Mouse (Mus musculus) right cerebral cortex, postnatal 10 days (tissue): Measurements from ENCODE around the gene Oasl2.
A peak's percentile ranks its signal among the peaks of the same experiment; 100 is the strongest.
"Not testable (repeated sequence)": the region's sequence is repeated elsewhere in the genome, so short reads cannot be mapped to it uniquely, and the experiment has no call there.

Experiments used
- DNase-seq, 2 experiments: peaks; one replicate each; pipeline ENCODE4 v3.0.0; 2021; ENCODE audit warnings: low spot score in 2 of 2

Oasl2 gene

DNA sequence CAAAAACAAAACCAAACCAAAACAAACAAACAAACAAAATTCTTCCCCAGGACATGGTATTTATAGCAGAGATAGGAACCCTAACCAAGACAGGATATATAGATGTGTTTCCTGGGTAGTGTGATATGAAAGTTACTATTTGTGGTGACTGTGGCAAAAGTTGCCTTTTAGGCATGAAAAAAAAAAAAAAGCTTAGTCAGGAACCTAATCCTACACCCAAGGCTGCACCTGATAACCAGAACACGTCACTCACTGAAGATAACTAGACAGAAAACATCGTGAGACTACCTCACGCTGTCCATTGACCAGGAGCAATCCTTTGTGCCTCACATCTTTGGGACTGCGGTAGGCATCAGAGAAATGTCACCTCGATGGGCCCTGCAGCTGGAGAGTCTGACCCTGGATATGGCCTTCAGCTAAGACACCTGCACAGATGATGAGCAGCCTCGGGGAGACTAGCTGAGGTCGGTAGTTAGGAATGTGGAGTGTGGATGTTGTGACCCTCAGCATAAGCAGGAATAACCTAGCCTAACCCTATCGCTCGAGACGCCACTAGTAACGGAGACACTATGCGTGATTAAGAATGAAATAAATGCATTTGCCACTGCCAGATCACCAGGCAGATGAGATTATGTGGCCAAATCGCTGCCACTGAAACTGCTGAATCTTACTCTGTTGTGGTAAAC, at the start of gene Oasl2:
Gene Oasl2, plus strand, starts transcription at position 249 of the 686 bp plus-strand sequence.
- DNase-seq, result no peak

DNA sequence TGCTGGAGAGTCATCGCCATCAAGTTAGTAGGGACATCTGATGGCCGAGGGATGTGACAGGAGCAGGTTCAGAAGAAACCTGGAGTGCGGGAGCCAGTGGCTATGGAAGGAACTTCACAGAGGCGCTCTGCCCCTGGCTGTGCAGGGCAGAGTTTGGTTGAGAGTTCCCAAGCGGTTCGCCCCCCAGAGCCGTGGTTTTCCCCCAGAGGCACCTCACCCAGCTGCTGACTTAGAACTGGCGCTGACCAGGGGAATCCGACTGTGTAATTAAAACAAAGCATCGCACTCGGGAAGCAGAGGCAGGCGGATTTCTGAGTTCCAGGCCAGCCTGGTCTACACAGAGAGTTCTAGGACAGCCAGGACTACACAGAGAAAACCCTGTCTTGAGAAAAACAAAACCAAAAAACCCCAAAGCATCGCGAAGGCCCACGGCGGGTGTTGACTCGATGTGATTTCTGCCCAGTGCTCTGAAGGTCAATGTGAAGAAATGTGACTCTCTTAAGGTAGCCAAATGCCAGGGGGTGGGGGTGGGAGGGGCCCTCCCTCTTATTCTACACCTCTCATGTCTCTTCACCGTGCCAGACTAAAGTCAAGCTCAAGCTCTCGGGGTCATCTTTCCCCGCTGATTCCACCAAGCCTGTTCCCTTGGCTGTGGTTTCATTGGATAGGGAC, 45.0 kb upstream of the Oasl2 start:
- DNase-seq, result no peak

DNA sequence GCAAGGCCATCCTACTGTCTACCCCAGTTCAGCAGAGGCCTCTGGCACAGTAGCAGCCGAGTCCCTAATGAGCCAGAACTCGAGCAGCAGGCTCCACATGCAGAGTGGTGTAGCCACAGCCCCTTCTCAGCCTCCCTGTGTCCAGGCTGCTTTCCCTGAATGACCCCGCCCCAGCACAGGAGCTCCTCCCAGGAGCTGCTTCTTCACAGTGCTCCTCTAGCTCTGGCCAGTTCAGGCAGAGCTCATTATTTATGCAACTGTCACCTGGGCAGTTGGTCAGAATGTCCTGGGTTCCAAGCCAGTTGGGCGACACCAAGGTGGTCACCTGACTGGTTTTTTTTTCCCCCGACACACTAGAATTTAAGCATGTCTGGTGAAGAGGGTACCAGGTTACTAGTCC, 43.4 kb upstream of the Oasl2 start, which contains the start of gene 4930519G04Rik:
Gene 4930519G04Rik, plus strand, starts transcription at position 301 of the 400 bp plus-strand sequence.
- not testable (repeated sequence) for DNase-seq

DNA sequence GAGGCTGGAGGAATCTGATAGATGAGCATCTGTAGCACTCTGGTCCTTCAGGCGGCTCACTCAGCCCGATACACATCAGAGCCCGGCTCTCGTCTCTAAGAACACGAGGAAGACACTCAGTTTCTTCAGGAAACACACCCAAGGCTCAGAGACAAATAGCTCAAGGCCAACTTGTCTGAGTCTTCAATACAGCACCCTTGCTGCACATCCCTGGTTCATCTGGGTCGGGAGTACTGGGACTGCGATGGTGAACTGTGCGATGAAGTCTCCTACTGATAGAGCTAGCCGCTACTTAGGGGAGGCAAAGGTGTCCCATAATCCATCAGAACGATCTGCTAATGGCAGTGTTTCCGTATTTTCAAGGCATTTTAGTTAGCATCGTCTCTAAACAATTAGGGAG, 38.2 kb upstream of the Oasl2 start, which contains the start of gene Gm9936:
Gene Gm9936, minus strand, starts transcription at position 101 of the 400 bp plus-strand sequence.
- DNase-seq, result no peak

DNA sequence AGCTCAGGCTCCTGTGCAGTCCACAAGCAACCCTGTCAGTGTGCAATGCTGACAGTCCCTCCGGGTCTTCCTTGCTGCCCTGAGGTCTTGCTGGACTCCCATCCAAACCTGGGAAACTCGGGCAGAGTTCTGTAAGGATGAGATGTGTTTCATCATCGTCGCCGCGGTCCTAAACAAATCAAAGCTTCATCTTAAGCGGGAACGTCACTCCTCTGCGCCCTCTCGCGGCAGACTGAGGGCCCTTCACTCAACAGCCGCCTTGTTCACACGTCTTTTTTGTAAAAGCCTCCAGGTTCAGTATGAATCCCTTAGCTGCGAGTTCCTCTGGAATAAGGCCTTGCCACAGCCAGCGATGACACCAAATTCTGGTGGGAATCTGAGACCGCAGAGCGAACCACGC, 37.5 kb upstream of the Oasl2 start:
- peak; percentile 80 to 86 for DNase-seq

DNA sequence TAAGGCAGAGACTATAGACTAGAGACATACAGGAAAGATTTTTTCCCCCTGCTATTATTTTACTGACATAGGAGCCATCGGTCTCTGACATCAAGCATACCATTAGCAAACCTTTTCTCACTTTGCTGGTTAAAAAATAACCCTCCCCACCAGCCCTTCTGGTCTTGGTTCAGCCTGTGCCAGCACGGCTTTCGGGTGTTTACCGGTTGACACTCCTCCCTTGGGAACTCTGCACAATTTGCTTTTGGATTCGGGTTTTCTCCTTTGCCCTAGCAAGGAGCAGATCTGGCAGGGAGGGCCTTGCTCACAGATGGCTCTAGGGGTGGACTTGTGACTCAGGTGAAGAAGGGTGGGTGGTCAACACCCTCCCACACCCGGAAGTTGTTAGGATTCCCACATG, 35.0 kb upstream of the Oasl2 start:
- no peak for DNase-seq

DNA sequence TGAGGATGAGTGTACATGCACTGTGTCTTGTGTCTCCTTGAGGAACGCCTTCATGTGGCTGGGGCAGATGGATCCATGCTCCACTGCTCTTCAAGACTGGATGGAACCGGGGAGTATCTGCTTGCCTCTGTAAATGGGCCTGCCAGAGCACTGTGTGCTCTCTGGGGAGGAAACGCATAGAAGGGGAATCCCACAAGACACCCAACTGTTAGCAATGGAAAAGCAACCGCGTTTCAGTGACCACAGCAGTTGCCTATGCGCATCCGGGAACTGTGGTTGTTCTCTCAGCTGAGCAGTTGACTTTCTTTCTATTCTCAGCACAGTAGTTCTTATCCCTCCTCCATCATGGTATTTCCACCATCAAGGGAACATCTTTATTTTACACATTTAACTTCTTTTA, 31.9 kb upstream of the Oasl2 start:
- no peak for DNase-seq

DNA sequence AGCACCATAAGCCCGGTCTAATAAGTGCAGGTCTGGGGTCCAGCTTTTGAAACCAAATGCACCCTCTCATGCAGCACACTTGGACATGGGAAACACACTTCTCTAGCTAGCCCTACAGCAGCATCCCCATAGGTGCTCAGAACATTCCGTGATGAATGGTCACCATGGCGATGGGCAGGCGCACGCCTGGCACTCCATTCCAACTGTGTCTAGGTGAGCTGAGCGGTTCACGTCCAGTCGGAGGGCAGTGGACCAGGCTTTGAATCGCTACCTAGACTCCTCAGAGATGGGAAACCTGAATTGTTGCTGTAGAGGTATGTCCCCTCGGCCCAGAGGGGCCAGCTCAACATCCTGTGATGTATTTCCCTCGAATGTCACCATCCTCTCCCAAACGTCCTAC, 31.5 kb upstream of the Oasl2 start:
- no peak for DNase-seq

DNA sequence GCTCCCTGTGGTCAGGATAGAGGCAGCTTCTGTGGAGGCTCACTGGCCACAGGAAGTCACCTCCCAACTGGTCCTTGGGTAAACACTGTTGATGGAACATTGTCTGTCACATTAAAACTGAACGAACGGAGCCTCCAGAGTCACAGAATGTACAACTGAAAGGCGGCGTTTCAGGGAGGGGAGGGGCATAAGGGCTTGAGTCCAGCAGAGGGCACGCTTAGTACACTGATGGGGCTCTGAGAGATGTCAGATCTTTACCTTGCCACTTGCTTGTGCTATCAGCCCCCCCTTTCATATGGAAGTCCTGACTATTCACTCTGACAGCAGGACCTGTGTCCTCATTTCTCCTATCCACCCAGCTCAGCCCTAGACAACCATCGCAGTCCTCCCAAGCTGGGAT, 20.9 kb upstream of the Oasl2 start:
- DNase-seq, result no peak

DNA sequence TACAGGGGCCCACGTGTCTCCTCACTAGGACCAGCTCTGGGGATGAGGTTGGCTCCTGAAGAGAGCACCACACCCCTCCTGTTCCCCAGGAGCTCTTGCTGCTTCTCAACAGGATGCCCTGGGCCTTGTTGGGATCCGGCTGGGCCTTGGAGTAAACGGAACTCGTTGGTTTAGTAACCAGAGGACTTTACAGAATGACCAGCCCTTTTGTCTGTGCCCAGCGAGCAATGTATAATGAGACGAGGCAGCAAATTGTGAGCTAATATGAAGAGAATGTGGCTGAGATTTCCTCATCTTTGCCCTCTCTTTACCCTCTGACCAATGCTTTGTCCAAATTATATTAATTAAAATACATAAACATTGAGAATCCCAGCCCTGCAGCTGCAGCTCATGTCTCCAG, 20.4 kb upstream of the Oasl2 start:
- DNase-seq, result no peak

DNA sequence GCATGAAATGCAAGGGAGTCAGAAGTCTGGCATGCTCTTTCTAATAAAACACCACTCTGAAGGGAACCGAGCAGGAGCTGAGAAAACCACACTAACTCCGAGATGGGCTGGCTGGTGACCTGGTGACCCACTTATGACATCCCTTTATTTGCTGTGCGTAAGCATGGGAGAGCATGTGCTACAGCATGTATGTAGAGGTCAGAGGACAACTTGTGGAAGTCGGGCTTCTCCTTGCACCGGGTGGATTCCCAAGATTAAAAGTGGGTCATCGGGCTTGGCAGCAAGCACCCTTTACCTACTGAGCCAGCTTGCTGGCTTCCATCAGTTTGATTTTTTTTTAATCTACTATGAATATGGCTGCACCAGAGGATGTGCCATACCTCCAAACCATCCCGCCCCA, 19.2 kb upstream of the Oasl2 start:
- no peak for DNase-seq

DNA sequence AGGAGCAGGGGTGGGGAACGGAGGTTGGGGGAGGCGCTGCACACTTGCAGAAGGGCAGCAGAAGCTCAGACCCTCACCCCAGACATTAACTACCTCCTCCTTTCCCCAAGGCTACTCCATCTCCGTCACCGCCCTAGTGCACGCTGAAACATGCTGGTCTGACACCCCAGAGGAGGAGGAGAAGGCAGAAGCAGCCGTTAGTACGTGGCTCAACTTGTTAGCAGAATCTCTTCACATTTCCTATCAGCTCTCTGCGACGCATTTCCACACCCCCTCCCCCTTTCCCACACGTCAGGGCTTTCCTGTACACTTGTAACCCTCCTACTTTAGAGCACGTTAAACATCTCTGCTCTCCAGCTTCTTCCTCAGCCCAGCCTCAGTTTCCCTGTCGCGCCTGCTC, 17.3 kb upstream of the Oasl2 start:
- DNase-seq, result no peak

DNA sequence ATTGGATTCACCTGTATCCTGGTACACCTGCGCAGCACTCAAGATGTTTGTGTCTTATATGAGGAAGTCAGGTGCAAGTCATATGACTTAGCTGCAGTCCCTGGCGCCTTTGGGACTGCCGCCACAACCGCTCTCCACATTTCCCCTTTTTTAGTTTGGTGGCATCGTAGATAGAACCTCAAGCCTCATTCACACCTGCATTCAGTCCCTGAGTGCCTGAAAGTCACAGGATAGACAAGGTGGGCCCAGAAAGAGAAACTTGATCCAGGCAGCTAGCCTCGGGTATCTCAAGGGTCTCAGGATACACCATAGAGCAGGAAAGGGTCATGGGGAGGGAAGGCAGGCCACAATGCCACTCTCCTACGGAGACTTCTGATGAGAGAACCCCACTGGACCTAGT, 14.4 kb upstream of the Oasl2 start:
- not testable (repeated sequence) for DNase-seq

DNA sequence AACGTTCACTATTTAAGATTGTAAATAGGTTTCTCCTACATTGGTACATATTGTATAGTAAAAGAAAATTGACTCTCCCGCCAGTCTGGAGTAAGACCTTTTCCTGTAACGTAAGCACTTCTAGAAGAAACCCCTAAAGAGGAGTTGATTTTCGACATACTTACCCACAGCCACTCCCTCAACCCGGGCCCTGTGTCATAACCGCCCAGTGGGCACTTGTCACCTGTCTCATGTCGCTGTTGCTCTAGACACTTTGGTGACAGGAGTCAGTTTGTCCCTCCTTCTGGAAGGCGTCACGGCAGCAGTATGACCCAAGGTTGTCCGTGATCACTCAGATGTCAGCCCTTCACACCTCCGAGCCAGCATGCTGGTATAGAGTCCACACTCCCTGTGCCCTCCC, 13.7 kb upstream of the Oasl2 start:
- DNase-seq, result no peak

DNA sequence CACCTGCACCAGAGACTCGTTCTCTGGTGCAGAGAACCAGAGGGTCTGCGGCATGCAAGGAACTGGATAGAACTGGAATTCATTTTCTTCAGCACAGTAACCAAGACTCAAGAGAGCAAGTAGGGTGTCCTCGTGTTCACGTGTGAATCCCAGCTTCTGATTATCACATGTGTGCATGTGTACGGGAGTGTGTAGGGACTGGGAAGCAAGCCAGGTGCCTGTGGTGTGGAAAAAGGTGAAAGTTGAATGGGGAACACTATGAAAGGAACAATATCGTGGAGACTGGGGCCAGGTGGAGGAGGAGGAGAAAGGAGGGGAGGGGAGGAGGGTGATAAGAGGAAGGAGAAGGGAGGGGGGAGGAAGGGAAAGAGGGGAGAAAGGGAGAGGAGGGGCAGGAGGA, 9.9 kb upstream of the Oasl2 start:
- no peak for DNase-seq

DNA sequence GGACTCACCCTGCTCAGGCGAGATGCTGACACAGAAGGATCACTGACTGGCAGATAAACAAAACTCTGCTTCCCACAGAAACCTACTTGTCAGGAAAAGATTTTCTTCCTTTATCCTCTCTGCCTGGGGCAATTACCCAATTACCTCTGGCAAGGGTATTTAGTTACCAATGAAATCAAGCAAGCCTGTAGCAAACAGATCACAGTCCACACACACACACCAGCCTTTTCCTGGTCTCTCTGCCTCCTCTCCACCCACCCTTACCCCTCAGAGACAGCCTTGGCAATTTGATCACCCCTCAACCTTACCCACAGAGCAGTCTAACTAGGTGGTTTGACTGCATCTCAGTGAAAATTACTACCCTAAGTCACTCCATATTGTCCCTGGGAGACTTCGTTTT, 7.7 kb upstream of the Oasl2 start:
- no peak for DNase-seq

DNA sequence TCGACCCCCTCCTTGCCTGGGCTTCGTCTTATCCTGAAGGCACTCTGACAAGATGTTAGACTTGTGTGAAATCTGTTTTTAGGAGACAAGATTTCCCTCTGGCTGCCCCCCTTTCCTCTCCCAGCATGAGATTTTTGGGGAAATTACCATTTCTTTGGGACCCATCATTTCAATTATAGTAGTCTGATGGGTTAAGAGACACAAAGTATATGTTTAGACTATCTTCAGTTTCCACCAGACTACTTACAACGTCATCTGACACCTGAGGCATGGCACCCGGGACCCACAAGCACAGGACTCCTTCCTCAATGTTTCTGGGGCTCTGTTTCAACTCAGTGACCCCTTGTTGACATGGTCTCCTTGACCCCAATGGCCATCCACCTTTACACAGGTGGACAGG, 1.2 kb upstream of the Oasl2 start:
- DNase-seq, result no peak

DNA sequence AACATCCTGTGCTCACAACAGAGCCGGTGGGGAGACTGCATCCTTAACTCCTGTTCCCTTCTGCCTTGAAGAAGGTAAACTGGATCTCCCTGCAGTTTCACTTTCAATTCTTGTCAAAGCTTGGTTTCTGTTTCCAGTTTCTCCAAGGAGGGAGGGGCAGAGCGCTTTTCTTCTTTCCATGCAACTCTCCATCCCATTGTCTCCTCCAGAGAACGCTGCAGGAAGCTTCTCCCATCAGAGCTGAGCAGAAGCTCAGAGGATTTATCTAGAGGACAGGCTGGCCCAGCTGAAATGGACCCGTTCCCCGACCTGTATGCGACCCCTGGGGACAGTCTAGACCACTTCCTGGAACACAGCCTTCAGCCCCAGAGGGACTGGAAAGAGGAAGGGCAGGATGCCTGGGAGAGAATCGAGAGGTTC, 648 bp downstream of the Oasl2 start:
- DNase-seq, result no peak

DNA sequence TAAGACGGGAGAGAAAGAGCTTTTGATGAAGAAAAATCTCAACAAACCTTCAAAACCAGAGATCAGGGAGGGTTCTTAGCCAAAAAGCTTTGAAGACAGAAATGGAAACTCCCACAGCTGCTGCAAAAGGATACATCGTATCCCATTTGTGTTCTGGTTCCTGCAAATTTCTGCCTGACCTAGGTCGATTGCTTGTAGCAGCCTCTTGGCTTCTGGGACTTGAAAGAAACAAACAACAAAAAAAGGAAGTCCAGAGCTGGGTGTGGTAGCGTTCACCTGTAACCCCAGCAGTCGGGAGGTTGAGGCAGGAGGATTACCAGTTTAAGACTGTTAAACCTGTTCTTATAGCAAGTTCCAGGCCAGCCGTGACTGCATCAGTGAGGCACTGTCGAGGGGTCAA, 2.1 kb downstream of the Oasl2 start:
- no peak for DNase-seq

DNA sequence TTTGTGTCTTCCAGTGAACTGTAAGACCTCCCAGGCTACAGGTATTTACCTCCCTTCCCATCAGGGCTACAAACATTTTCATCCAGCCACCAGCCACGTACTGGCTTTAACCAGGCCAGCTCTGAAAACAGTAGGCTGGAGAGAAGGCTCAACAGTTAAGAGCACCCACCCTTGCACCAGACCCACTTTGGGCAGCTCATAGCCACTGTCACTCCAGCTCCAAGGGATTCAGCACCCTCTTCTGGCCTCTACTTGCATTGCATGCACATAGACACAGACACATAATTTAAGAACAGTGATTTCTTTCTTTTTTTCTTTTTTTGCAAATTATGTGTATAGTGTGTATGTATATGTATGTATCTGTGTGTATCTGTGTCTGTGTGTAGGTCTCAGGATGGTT, 5.7 kb downstream of the Oasl2 start:
- peak; percentile 40 to 43 for DNase-seq

DNA sequence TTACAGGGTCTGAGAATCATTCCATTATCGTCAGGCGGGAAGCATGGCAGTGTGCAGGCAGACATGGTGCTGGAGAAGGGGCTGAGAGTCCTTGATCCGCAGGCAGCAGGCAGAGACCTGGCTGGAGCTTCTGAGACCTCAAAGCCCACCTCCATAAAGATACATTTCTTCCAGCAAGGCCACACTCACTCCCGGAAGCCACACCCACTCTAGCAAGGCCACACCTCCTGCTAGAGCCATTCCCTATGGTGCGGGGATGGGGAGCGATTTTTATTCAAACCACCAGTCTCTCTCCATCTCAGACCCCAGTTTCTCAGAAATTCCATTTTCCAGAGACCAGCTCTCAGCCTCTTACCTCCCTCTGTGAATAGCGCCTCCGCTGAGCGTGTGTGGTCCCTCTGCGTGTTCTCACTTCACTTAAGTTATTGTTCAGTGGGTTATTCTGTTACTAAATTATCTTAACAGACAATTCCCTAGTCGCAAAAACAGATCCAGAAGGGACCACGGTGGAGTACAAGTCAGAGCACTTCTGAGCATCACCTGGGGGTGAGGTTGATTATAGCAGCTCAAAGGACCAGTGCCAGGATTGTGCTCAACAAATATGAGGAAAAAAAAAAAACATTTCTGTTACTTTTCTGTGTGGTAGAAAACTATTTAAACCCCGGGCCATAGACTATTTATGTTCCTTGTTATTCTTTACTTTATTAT, 12.0 kb downstream of the Oasl2 start:
- DNase-seq, result no peak

DNA sequence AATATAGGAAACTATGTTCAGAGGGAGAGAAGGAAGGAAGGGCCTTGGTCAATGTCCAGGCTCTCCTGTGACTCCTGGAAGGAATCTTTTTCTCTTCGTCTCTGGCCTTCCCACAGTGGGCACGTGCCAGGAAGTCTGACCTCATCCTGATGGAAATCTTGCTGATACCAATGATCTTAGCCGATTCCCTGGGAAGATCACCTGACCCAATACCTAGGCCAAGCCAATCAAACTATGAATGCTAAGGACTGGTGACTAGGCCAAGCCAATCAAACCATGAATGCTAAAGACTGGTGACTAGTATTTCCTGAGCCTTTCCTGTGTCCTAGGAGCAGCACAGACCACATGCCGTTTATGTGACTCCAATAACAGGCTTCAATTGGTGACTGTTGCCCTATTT, 16.9 kb downstream of the Oasl2 start:
- DNase-seq, result no peak

DNA sequence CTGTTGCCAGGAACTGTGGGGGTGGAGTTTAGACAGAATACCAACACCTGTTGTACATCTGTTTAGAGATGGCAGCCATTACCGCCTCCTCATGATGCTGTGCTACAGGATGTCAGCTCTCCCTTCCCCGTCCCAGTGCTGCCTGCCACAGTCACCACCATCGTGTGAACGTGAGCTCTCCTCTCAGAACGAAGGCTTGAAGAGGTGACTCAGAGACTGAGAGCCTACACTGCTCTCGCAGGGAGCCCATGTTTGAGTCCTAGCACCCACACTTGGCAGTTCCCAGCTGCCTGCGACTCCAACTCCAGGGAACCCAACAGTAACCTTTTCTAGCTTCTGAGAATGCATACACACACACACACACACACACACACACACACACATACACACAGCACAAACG, 18.1 kb downstream of the Oasl2 start:
- no peak for DNase-seq
